Mouse (Mus musculus) lung, embryonic 16.5 days (tissue): ENCODE measurements around the gene Zfp54. TPM values are rescaled to one million over a fixed set of nuclear protein-coding genes. Genes with fewer than 3 reads are reported as not detected.
"Not testable (repeated sequence)": the region's sequence is repeated elsewhere in the genome, so short reads cannot be mapped to it uniquely, and the experiment has no call there.

Experiments
- ATAC-seq: fragments of 200-750 bp; cut with Nextera tagmentation; 2 replicates; pipeline ENCODE4 v1.8.0; 2017; ENCODE audit warnings: low read depth, mild to moderate bottlenecking, moderate library complexity
- H3K27ac ChIP-seq: fragments of 300-500 bp; sonication (generic); 2 replicates; pipeline ENCODE4 v1.5.1; 2014; ENCODE audit warnings: mild to moderate bottlenecking, control low read depth, low read length
- H3K27me3 ChIP-seq: fragments of 300-500 bp; sonication (generic); 2 replicates; pipeline ENCODE4 v1.6.1; 2014; ENCODE audit warnings: low read depth, low read length, mixed read lengths; ENCODE audit not compliant: control insufficient read depth, insufficient read depth
- H3K36me3 ChIP-seq: fragments of 300-500 bp; sonication (generic); 2 replicates; pipeline ENCODE4 v1.6.1; 2014; ENCODE audit warnings: low read length; ENCODE audit not compliant: control insufficient read depth, insufficient read depth
- H3K4me1 ChIP-seq: fragments of 300-500 bp; sonication (generic); replicated peaks from 2 replicates; pipeline ENCODE4 v1.6.1; 2014; ENCODE audit warnings: low read length, mixed read lengths; ENCODE audit not compliant: control insufficient read depth, insufficient read depth
- H3K4me2 ChIP-seq: fragments of 300-500 bp; sonication (generic); 2 replicates; pipeline ENCODE4 v1.6.1; 2014; ENCODE audit warnings: low read depth, low read length, control low read depth
- H3K4me3 ChIP-seq: fragments of 300-500 bp; sonication (generic); 2 replicates; pipeline ENCODE4 v1.5.1; 2014; ENCODE audit warnings: mild to moderate bottlenecking, low read length, control low read depth
- H3K9ac ChIP-seq: fragments of 300-500 bp; sonication (generic); 2 replicates; pipeline ENCODE4 v1.6.1; 2014; ENCODE audit warnings: low read length, control low read depth
- H3K9me3 ChIP-seq: fragments of 300-500 bp; sonication (generic); 2 replicates; pipeline ENCODE4 v1.6.1; 2016; ENCODE audit warnings: low read length; ENCODE audit not compliant: control insufficient read depth
- WGBS: fragments of 180-500 bp; shearing (Covaris S2); extraction: QIAGEN DNeasy Blood & Tissue Kit; methylation state at CpG from one replicate; pipeline ENCODE4 v1.1.7; 2014; 5-methylcytosine and 5-hydroxymethylcytosine counted together
- polyA plus RNA-seq: library from polyadenylated mRNA; unstranded; fragments of >200 nt; fragmentation: Nextera tagmentation; extraction: Ambion mirVana; gene quantifications from 2 replicates; pipeline ENCODE4 v1.2.1, GENCODE M21; 2015

Gene Zfp54
- 6.9 and 8.8 TPM in 2 replicates for polyA plus RNA-seq

DNA sequence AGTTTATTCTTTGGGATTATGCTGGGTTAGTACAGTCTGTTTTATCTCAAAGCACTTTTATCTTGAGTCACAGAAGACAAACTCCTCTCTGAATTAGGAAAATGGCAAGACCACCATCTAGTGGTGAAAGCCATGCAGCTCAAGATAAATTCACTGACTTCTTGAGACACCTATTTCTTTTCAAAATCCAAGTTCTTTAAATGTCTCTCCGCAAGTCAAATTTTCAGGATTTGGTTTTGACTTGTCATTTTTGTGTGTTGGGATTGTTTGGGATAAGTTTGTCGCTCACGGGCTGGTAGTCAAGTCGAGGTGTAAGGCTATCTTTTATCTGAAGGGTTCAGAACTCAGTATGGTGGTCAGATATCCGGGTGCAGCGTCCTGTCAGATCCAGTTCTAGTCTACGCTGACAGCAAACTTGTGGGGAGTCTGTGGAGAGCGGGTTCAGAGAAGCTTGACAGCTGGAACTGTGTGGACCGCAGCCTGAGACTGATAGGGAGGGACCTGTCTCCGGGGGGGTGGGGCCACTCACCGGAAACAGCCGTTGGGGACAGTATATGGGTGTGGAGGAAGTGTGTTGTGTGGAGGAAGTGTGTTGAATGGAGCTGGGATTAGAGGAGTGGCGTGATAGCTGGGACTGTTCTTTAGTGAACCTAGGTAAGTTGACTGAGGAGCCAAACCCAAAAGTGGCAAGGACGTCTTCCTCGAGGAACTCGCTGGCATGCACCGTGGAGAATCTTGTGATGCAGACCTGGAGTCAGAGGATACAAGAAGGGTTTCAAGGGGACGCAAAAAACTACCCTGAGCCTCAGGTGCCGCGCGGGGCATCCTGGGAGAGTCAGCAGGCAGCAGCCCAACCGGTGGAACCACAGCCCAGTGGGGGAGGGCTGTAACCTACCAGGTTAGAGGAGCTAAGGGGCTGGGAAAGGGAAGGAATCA, at the start of gene Zfp54:
Gene Zfp54, plus strand, starts transcription at position 564 of the 936 bp plus-strand sequence.
- no peaks in the 10 kb centered on the region for H3K9me3 ChIP-seq
- H3K27ac ChIP-seq: peak within 1 kb of the TSS; percentile 91
- WGBS: under 1% methylated on average over 22 of the region's 22 CpGs
- no peaks in the 10 kb centered on the region for H3K27me3 ChIP-seq
- peak within 1 kb of the TSS; percentile 75 for H3K9ac ChIP-seq
- H3K4me2 ChIP-seq: peak within 1 kb of the TSS; percentile 92
- ATAC-seq: peak; percentile 100
- H3K4me1 ChIP-seq: 0 out of 2 replicates have a peak, but pooled peaks cover 2% of the 10 kb centered on the region
- H3K36me3 ChIP-seq: no peaks in the 10 kb centered on the region
- peak within 1 kb of the TSS; percentile 55 for H3K4me3 ChIP-seq

DNA sequence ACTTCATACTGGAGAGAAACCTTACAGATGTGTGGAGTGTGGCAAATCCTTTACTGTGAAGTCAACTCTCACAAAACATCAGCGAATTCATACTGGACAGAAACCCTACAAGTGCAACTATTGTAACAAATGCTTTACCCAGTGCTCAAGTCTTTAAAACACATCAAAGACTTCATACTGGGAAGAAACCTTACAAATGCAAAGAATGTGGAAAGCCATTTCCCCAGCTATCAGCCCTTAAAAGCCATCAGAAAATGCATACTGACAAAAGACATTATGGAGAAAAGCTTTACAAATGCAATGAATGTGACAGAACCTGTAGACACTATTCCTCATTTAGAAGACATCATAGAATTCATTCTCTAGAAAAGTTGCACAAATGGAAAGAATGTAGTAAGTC, 47.7 kb upstream of the Zfp54 start:
- Histone ChIP-seq H3K9ac (no peak overlapping the region), H3K9me3 (no peaks in the 10 kb centered on the region), H3K27me3 (no peaks in the 10 kb centered on the region), H3K4me2 (no peak overlapping the region), H3K36me3 (no peaks in the 10 kb centered on the region), H3K27ac (no peak overlapping the region), H3K4me3 (no peak overlapping the region), H3K4me1 (no peaks in the 10 kb centered on the region)
- ATAC-seq: no peak
- 55% methylated on average over 1 of the region's 1 CpGs for WGBS

DNA sequence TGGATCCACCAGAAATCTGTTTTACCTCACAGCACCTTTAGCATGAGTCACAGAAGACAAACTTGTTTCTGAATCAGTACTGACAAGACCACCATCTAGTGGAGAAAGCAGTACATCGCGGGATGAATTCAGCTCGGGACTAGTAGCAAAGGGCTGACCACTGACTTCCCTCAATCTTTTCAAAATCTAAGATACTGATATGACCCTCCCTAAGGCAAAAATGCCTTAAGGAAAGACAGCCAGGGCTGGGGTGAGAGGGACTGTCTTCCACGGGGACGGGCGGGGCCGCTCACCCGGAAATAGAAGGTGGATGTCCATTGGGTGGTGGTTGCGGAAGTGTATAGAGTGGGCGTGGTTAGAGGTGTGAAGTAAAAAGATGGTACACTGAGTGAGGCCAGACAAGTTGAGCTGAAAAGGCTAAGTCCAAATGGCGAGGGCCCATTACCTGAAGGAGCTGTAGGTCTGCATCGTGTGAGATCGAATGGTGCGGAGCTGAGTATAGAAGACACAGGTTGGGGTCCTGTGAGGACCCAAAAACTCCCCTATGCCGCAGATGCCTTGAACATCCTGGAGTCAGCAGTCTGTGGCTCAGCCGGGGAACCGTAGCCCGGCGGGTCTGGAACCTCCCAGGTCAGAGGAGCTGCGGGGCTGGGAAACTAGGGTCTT, 39.5 kb upstream of the Zfp54 start, which contains the start of gene Zfp677:
Gene Zfp677, plus strand, starts transcription at position 358 of the 666 bp plus-strand sequence.
- no peaks in the 10 kb centered on the region for H3K9me3 ChIP-seq
- peak within 1 kb of the TSS; percentile 96 for H3K4me2 ChIP-seq
- peak within 1 kb of the TSS; percentile 67 for H3K9ac ChIP-seq
- H3K4me3 ChIP-seq: peak within 1 kb of the TSS; percentile 62
- H3K27me3 ChIP-seq: no peaks in the 10 kb centered on the region
- ATAC-seq: peak; percentile 99
- H3K27ac ChIP-seq: no peak within 1 kb of the TSS
- H3K4me1 ChIP-seq: no peaks in the 10 kb centered on the region
- WGBS: 6% methylated on average over 20 of the region's 20 CpGs
- no peaks in the 10 kb centered on the region for H3K36me3 ChIP-seq

DNA sequence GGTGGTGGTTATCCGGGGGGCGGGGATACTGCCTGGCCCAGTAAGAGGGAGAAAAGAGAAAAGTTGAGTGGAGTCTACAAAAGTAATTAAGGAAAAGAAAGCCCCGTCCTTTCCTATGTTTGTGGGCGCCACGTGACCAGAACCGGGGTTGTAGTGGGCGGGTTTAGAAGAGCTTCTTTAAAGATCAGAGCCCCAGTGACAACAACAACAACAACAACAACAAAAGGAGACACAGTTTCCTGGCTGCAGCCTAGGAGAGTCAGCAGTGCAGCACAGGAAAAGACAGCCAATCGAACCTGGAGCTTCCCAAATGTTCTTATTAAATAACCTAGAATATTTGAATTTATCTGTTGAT, 39.0 kb upstream of the Zfp54 start:
- no peaks in the 10 kb centered on the region for H3K9me3 ChIP-seq
- WGBS: 20% methylated on average over 8 of the region's 8 CpGs
- no peaks in the 10 kb centered on the region for H3K27me3 ChIP-seq
- ATAC-seq: no peak; the same call in 1 of the 2 replicates
- peak overlapping the region; percentile 67 for H3K9ac ChIP-seq
- no peak overlapping the region for H3K27ac ChIP-seq
- H3K4me3 ChIP-seq: peak overlapping the region; percentile 62
- H3K4me1 ChIP-seq: no peaks in the 10 kb centered on the region
- H3K36me3 ChIP-seq: no peaks in the 10 kb centered on the region
- H3K4me2 ChIP-seq: peak overlapping the region; percentile 96

DNA sequence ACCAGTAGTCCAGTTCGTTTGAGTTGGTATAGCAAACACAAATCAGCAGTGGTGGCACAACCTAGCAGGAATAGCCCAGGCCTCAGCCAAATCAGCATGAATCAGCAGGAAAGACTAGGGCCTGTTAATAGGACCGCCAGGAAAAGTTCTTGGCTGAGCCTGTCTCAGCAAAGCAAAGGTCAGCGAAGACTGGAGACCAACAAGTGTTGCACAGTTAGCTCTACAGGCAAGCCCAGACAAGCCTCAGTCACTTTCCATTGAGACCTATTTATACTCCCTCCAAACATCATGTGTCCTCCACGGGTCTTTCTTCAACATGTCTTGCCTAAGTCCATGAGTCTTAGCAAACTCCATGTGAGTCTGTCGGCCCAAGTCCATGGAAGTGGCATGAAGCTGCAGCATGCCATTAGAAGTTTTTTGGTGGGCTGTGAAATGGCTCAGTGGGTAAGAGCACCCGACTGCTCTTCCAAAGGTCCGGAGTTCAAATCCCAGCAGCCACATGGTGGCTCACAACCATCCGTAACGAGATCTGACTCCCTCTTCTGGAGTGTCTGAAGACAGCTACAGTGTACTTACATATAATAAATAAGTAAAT, 15.9 kb downstream of the Zfp54 start:
- H3K9me3 ChIP-seq, ATAC-seq: not testable (repeated sequence)

DNA sequence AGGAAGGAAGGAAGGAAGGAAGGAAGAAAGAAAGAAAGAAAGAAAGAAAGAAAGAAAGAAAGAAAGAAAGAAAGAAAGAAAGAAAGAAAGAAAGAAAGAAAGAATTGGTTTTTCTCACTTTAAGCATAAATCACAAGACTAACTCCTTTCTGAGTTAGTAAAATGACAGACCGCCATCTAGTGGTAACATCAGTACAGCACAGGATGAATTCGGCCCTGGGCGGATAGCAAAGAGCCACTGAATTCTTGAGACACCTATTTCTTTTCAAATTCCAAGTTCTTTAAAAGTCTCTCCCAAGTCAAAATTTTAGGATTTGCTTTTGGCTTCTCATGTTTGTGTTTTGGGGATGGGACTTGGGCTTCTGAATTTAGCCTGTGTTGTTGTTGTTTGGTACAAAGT, 26.6 kb downstream of the Zfp54 start:
- peak; percentile 79 for ATAC-seq
- H3K4me3 ChIP-seq: peak overlapping the region; percentile 79
- H3K36me3 ChIP-seq: no peaks in the 10 kb centered on the region
- peaks cover 5% of the 10 kb centered on the region for H3K4me1 ChIP-seq
- H3K9ac ChIP-seq: peak overlapping the region; percentile 77
- no peaks in the 10 kb centered on the region for H3K9me3 ChIP-seq
- H3K4me2 ChIP-seq: peak overlapping the region; percentile 71
- 0% methylated on average over 3 of the region's 3 CpGs for WGBS
- no peaks in the 10 kb centered on the region for H3K27me3 ChIP-seq
- H3K27ac ChIP-seq: peak overlapping the region; percentile 99

More for the DNA sequence above, 15.9 kb downstream of the Zfp54 start:
- not testable (repeated sequence) for H3K4me1 ChIP-seq, H3K4me2 ChIP-seq, H3K27ac ChIP-seq, H3K4me3 ChIP-seq, H3K27me3 ChIP-seq, H3K9ac ChIP-seq, H3K36me3 ChIP-seq
- 72% methylated on average over 9 of the region's 9 CpGs for WGBS

DNA sequence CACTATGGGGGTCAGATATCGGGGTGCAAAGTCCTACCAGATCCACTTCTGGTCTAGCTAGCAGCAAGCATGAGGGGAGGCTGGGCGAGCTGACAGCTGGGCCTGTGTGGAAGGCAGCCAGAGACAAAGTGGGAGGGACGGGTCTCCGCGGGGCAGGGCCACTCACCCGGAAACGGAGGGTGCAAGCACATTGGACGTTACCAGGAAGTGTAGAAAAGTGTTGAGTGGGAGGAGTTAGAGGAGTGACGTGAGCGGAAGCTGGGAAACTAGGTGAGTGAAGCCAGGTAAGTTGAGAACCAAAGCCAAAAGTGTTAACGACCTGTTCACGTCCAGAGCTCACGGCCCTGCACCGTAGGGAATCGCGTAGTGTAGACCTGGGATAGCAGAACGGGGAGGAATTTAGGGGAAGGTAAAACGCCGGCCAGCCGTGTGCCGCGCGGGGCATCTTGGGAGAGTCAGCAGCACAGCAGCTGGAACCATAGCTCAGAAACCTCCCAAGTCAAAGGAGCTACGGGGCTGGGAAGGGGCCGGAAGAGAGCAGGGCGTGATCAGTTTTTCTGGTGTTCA, 27.2 kb downstream of the Zfp54 start, which contains the start of gene Zfp51:
Gene Zfp51, plus strand, starts transcription at position 237 of the 567 bp plus-strand sequence.
- H3K9ac ChIP-seq: peak within 1 kb of the TSS; percentile 77
- ATAC-seq: peak; percentile 100
- WGBS: under 1% methylated on average over 26 of the region's 26 CpGs
- peak within 1 kb of the TSS; percentile 79 for H3K4me3 ChIP-seq
- H3K9me3 ChIP-seq: no peaks in the 10 kb centered on the region
- peaks cover 5% of the 10 kb centered on the region for H3K4me1 ChIP-seq
- peak within 1 kb of the TSS; percentile 99 for H3K27ac ChIP-seq
- no peaks in the 10 kb centered on the region for H3K27me3 ChIP-seq
- peak within 1 kb of the TSS; percentile 71 for H3K4me2 ChIP-seq
- no peaks in the 10 kb centered on the region for H3K36me3 ChIP-seq

DNA sequence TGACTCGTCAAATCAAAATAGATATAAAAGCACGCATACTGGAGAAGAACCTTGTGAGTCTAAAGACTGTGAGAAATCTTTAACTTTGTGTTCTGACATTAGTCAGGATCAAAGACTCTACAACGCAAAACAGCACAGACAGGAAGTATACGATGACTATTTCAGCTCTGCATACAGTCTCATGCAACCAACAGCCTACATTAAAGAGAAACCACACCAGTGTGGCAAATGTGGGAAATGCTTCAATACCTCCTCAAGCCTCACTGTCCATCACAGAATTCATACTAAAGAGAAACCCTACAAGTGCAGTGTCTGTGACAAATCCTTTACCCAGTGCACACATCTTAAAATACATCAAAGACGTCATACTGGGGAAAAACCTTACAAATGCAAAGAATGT, 40.5 kb downstream of the Zfp54 start:
- H3K4me2 ChIP-seq: no peak overlapping the region
- no peak overlapping the region for H3K4me3 ChIP-seq
- no peak overlapping the region for H3K9ac ChIP-seq
- peaks cover 14% of the 10 kb centered on the region for H3K36me3 ChIP-seq
- no peaks in the 10 kb centered on the region for H3K4me1 ChIP-seq
- no peaks in the 10 kb centered on the region for H3K9me3 ChIP-seq
- no peak overlapping the region for H3K27ac ChIP-seq
- ATAC-seq: no peak
- WGBS: 88% methylated on average over 5 of the region's 5 CpGs
- no peaks in the 10 kb centered on the region for H3K27me3 ChIP-seq
